Mouse (Mus musculus) splenic B cell, adult 2 months (primary cell): ENCODE results near the gene Bclaf3.
"Not testable (repeated sequence)": the region's sequence is repeated elsewhere in the genome, so short reads cannot be mapped to it uniquely, and the experiment has no call there.

Experiments
- DNase-seq: peaks from one replicate; pipeline ENCODE4 v3.0.0-alpha.2; 2011; ENCODE audit warnings: low read depth, low spot score
- H3K27me3 ChIP-seq: 2 replicates; pipeline ENCODE4 v1.6.1; 2012; ENCODE audit warnings: mild to moderate bottlenecking, low read length, moderate library complexity, mixed read lengths; ENCODE audit not compliant: control insufficient read depth, poor library complexity, insufficient read depth, severe bottlenecking
- H3K36me3 ChIP-seq: 2 replicates; pipeline ENCODE4 v1.6.1; 2012; ENCODE audit warnings: mild to moderate bottlenecking, low read length, moderate library complexity, mixed read lengths; ENCODE audit not compliant: control insufficient read depth, poor library complexity, insufficient read depth, severe bottlenecking

Bclaf3 gene

DNA sequence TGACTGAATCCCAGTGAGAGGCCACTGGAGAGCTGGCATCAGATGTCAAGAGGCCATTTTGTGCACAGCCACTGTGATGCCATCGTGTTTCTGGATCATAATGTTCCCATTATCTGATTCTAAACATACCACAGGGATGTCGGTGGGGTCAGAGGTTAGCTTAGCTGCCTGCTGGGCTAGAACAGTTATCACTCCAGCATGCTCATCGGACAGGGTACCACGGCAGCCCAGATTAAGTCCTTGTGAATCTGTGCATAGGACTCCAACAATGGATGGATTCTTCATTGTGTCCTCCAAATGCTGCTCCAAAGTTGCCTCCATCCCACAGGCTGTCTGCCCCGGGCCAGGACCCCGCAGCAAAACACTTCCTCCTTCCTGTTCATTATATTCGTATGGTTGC, 58.2 kb downstream of the Bclaf3 start:
- not testable (repeated sequence) for H3K36me3 ChIP-seq, DNase-seq, H3K27me3 ChIP-seq

DNA sequence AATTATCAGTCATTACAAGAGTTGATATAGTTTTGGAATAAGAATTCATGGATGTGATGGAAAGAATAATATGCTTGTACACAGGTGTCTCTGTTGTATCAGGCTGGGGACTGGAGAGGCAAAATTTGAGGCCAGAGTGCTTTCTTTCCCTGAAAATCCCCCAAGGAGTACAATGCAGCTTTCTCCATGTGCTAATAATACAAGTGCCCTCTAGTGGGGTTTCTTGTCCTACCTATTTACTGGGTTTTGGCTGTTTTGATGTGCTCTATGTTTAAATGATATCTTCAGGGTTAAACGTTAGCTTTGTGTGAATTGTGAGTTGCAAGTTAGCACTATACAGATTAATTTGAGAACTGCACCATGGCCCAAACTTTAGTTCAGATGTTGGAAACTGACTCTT, 65.1 kb downstream of the Bclaf3 start:
- DNase-seq: no peak
- no peaks in the 10 kb centered on the region for H3K27me3 ChIP-seq
- no peaks in the 10 kb centered on the region for H3K36me3 ChIP-seq

DNA sequence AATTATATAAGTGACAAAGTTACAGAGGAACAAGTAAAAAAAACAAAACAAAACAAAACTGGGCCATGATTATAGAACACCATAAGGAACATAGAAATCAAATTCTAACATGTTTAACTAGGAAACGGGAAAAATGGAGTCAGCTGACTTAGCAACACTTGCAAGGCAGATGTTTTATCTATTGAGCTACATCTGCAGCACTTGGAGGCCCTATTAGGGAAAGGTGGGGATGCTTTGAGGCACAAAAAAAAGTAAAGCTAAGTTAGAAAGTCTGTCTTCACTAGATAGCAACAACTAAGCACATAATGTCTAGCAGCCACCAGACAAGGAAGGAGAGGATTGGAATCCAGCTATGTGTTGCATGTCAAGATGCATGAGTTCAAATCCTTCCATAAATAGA, 71.0 kb downstream of the Bclaf3 start:
- Histone ChIP-seq H3K36me3 (no peaks in the 10 kb centered on the region), H3K27me3 (no peaks in the 10 kb centered on the region)
- no peak for DNase-seq

DNA sequence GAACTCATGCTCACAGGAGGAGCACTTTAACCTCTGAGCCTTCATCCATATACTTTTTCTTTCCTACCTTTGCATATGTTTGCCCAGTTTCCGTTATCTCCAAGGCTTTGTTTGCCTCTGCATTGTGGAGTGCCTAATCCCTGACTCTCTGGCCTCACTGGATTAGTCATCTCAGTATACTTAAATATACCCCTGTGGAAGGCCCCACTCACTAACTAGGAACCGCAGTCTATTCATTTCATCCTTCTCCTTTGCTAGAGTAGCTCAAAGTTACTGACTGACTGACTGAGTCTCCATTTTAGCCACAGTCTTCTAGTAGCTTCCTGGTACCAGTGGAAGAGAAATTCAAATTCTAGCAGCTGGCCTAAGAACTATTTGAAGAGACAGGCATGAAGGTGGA, 78.3 kb downstream of the Bclaf3 start:
- Histone ChIP-seq H3K27me3 (no peaks in the 10 kb centered on the region), H3K36me3 (no peaks in the 10 kb centered on the region)
- no peak for DNase-seq

DNA sequence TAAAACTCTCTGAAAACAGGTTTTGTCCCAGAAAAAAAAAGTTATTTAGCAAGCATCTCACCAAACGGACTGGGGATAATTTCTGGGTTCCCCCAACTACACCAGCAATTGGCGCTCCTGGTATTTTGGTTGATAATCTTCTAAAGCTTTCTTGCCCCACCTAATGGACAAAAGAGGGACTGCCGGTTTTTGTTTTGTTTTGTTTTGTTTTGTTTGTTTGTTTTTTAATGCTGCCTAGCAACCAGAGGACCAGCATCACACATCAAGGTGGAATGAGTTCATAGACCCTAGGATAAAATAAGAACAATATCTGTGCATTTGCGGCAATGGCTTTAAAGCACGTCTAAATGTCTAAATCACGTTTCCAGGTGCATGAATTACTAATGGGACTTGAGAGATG, 80.4 kb downstream of the Bclaf3 start:
- DNase-seq: peak; percentile 57
- H3K27me3 ChIP-seq: no peaks in the 10 kb centered on the region
- no peaks in the 10 kb centered on the region for H3K36me3 ChIP-seq

DNA sequence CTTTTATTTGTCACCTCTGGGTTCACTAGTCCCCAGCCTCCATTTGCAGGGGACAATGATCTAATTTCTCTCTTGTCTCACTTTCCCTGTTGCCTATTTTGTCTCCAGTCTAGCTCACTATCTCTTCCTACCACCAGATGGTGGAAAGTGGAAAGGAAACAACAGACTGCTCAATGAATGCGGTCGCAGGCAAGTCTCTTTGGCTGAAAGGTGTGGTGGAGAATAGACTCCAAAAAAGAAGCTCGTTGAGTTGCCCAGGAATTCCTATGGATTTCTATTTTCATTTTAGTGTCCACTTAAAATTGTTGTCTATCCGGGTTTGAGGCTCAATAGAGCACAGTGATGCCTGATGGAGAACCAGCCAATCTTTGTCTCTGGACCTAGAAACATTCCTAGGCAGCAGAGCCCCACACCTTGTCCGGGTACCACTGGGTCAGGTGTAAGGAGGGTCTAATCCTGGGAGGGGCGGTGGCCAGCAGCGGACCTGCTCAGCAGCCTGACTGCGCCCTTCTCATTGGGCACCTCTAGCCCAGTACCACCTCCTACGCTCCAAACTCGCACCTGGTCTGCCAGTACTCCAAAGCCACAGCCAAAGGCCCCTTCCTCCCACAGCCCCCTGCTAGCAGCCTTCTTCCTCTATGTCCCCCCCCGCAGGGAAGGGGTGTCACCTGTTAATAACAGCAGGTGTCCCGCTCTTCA, 99.9 kb downstream of the Bclaf3 start:
- H3K27me3 ChIP-seq: no peaks in the 10 kb centered on the region
- H3K36me3 ChIP-seq: no peaks in the 10 kb centered on the region
- peak; percentile 65 for DNase-seq

DNA sequence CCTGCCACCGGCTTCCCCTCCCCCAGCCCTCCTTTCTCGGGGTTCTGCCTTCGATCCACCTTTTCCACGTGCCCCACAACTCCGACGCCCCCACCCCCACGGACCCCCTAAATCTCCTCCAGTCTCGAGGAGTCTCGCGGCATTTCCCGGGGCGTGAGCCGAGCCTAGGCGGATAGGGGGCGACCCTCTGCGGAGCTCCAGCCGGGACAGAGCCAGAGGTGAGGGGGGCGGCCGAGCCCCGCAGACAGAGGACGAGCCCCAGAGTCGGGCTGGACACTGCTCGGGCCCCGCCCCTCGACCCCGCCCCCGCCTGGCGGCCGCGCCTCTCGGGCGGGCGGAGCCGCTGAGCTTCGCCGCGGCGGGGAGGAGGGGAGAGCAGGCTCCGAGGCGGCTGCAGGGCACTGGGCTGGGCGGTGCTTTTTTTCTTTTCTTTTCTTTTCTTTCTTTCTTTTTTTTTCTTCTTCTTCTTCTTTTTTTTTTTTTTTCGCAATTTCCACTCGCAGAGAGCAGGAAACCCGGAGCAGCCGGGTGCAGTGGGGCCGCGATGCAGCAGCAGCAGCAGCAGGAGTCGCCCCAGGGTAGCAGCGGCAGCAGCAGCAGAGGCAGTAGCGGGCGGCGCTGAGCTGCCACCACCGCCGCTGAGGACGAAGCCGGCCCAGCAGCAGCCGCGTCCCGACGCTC, 100.6 kb downstream of the Bclaf3 start, which contains the start of gene Sh3kbp1:
Gene Sh3kbp1, plus strand, starts transcription at position 366 of the 681 bp plus-strand sequence.
- peak; percentile 73 for DNase-seq
- Histone ChIP-seq H3K27me3 (no peaks in the 10 kb centered on the region), H3K36me3 (no peaks in the 10 kb centered on the region)

DNA sequence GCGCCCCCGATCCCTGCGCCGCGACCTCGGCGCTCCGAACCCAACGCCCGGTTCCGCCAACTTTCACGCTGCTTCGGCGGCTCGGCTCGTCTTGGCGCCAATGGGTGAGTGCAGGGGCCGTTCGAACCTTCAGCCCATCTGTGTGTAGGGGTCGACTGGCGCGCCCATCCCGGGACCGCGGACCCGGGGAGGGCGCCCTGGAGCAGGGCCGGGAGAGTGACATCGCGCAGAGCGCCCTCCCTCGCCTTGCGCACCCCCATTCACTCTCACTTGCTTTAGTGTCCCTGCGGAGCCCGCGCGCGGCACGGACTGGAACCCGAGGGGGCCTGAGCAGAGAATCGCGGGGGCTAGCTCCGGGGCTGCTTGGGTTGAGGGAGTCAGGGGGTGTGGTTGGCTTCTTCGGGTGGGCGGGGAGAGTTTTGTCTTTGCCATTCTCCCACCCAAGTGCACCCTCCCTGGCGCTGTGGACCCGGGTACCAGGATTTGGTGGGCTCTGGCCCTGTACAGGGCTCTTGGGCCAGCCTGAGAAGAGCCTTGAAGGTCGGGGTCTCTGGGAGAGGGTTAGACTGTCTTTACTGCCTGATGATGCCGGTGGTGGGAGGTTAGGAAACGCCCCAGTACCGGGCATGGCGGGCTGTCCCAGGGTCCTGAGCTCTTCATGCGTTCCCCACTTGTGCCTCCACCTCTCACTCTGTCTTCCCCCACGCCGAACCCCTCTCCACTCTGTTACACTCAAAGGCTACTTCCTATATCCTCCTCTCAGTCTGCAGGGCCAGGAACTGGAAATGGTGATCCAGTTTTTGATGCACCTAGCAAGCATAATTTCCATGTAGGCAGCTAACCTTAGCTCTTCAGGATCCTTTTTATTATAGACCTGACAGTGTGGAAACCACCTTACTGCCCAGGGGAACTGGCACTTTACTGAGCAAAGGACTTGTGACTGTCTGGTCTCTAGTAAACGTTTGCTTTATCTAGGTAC, 101.4 kb downstream of the Bclaf3 start:
- no peaks in the 10 kb centered on the region for H3K27me3 ChIP-seq
- H3K36me3 ChIP-seq: no peaks in the 10 kb centered on the region
- DNase-seq: peak; percentile 21

DNA sequence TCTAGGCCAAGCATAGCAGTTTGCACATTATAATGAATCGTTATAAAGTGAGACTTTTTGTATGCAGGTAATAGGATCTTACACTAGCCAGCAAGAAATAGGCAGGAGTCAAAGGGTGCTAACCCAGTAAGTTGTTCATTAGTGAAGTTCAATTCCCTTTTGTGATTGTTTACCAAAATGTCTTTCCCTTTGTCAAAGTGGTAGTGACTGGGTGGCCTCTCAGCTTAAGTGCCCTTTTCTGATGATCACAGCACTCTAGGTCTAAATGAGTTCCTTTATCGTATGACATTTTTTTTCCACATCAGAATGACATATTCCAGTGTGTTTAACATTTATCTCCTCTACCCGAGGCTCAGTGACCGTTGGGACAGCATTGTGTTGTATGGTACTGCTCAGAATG, 102.1 kb downstream of the Bclaf3 start:
- no peaks in the 10 kb centered on the region for H3K27me3 ChIP-seq
- DNase-seq: no peak
- no peaks in the 10 kb centered on the region for H3K36me3 ChIP-seq

DNA sequence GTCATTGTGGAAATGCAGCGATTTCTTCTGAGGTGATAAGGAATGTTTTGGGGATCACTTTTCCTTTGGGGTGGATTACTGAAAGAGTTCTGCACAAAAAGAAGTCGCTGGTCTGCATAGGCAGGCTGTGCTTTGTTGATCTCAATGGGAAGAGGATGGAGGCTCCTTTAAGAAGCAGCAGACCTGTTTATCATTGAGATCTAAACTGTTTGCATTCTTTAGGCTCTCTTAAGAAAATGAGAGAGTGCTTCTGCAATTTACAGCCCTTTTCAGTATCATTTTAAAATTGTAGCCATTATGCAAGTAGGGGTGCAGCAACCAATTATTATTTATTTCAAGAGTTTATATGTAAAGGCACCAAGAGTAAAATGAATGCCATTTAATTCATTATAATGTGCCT, 102.7 kb downstream of the Bclaf3 start:
- Histone ChIP-seq H3K36me3 (no peaks in the 10 kb centered on the region), H3K27me3 (no peaks in the 10 kb centered on the region)
- DNase-seq: no peak

DNA sequence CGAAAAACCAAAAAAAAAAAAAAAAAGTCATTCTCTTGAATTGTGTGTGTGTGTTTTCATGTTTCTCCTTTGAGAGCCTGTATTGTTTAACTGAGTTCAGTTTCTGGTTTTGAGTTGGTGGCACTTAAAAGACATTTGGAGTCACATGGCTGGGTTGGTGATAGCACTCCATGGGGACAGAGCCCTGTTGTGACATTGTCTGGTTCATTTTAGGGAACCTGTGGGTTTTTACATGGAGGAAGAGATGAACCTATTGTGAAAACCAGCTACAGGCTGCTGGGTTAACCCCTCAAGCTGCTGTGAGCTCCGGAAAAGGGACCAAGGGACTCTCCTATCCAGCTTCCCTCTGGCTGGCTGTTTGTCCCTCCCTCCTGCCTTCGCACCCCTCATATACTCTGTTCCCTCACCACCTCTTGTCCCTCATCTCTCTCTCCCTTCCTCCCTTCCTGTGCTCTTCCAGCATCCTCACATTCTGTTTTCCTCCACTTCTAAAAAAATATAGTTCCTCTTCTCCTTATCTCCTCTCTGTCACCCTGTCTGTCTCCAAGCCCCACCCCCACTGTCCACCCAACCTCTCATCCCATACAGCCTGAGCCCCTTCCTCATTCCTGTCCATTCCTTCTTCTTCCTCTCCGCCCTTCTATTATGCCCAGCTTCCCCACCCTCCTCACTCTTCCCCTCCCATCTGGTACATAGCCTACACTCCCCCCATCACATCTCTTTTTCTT, 112.2 kb downstream of the Bclaf3 start:
- DNase-seq: peak; percentile 15
- Histone ChIP-seq H3K27me3 (no peaks in the 10 kb centered on the region), H3K36me3 (no peaks in the 10 kb centered on the region)

DNA sequence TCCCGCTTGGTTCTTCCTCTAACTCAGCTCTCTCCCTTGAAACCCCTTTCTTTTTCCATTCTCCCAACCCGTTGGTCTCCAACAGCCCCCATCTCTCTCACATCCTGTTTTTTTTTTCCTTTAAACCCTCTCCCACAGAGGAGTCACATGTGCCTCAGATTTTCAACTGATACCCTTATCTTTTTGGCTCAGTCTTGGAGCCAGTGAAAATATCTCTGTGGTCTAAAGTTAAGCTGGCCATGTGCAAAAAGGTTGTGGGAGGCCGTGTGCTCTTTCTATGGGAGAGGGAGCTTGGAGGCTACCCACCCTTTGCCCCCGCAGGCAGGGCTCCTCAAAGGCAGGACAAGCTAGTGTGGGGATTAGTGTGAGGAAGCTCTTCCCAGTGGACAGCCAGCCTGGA, 113.5 kb downstream of the Bclaf3 start:
- Histone ChIP-seq H3K36me3 (no peaks in the 10 kb centered on the region), H3K27me3 (no peaks in the 10 kb centered on the region)
- no peak for DNase-seq
